Mouse (Mus musculus) kidney, adult 2 months (tissue): ENCODE data around the gene Dnah5.

Experiments
- CTCF ChIP-seq: fragments of 200-500 bp; conservative IDR thresholded peaks from 2 replicates; pipeline ENCODE4 v1.5.1; 2011; ENCODE audit warnings: low read depth, mild to moderate bottlenecking, control low read depth, low read length, moderate library complexity, mixed read lengths; ENCODE audit not compliant: insufficient read depth, insufficient read length
- POLR2A ChIP-seq: fragments of 200-500 bp; IDR thresholded peaks from one replicate; pipeline ENCODE4 v1.6.1; 2011; ENCODE audit warnings: low read depth, low read length, control low read depth

- TF ChIP-seq CTCF: no peak
- no peak for TF ChIP-seq POLR2A
Observed at GRCm38 (mm10) chr15:28166090-28166489, 37.5 kb upstream of the Dnah5 start.
